Mouse (Mus musculus) fibroblast of lung, adult 2 months (primary cell): ENCODE data around the gene Fam173a.
"Not testable (repeated sequence)": the region's sequence is repeated elsewhere in the genome, so short reads cannot be mapped to it uniquely, and the experiment has no call there.

Source experiments
- DNase-seq: peaks from one replicate; pipeline ENCODE4 v3.0.0-alpha.2; 2011; ENCODE audit warnings: low read depth

Fam173a gene

GRCm38 (mm10) chr17:25757691-25758090 lies 35.0 kb downstream of the Fam173a start:
- peak; percentile 23 for DNase-seq

DNA sequence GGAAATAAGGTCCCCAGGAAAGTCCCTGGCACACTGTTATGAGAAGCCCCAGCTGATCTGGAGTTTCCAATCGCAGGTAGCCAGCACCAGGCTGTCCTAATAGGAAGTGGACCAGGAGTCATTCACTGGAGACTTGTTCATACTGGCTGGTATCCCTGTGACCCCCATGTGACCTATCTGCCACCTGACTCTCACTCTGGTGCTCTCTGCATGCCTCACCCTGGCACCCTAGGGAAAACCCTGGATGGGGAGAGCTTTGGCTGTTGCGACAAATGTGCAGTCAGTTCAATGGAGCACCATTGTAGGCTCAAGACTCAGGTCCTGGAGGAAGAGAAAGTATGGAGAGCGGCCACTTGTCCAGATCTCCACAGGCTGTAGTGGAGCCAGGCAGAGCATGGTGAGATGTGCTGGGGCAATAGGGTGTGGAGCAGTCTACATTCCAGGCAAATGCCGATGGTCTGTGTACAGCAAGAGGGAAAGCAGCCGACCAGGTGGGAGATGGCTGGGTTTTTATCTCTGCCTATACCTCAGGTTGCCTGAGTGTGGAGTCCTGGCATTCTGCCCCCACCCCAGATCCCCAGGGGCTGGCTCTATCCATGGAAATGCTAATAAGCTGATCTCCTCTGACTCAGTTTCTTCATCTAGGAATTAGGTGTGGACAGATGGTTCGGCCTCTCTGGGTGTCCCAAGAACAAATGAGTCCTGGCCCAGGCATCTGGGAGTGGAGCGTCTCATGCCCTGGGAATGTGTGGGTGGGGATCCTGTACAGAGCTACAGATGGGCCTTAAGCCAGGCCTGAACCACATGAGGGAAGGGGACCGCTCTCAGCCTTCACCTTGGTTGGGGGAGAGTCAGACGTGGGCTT lies 36.1 kb downstream of the Fam173a start:
- DNase-seq: no peak

DNA sequence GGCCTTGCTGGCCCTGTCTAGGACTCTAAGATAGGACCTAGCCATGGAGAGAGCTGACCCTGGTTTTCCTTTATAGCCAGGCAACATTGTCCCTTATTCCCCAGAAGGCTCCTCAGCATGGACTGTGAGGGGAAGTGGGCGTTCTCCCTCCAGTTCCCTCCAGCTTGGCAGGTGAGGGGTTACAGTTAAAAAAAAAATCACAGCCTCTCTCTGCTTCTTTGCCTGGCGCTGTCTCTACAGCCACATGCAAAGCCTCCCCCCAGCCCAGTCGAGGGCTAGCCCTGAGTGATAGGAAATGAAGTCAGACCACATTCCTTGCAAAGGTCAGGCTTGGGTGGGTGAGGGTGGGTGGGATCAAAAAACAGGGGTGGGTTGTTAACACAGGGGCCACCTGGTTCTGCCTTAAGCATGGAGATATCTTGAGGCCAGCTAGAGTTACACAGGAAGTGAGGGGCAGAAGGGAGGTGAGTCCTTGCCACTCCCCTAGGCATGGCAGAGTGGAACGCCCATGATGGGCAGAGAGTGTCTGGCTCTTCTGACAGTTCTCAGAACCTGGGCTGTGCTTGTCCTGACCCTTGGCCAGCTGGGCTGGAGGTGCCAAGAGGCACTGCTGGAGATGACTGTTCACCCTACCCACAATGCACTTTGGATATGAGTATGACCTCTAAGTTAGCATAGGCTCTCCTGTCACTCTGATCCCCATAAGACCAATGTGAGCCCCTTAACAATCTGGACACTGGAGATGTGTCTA lies 36.9 kb downstream of the Fam173a start:
- DNase-seq: no peak

DNA sequence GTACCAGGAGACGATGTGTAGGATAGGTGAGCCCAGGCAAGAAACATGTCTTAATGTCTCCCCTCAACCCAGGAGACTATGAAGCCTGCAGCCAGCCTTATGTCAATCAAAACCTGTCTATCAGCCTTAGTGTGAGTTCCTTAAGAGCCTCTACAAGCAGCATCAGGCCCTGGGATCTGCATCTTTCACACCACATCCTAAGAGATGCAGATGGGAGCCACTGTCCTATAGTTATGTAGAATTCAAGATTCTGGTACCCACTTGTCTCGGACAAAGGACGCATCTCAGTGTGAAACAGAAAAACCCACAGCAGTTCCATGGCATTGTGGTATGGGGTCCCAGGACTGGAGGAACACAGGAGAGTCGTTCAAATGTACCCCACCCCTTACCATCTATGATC lies 37.6 kb downstream of the Fam173a start:
- DNase-seq: no peak

GRCm38 (mm10) chr17:25754241-25754640 lies 38.5 kb downstream of the Fam173a start, which contains the start of gene Msln:
Msln (minus strand) TSS chr17:25754378.
- no peak for DNase-seq

- DNase-seq: no peak
Observed at GRCm38 (mm10) chr17:25751446-25751845, 41.3 kb downstream of the Fam173a start.

DNA sequence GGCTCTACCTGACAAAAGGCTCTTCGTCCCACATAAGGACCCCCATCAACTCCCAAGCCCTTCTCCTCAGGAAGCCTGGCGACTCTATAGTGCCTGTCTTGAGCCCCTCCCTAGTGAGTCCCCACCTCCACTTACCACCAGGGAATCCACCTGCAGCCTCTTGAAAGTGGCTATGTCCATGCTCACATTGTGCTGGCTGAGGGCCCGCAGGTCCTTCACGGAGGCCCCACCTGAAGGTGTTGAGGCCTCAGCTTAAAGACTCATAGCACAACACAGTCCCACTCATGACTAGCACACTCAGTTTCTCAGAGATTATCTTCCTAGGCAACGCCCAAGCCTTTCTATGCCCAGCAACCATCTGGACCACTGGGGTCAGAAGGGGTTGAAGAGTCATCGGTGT lies 43.4 kb downstream of the Fam173a start:
- no peak for DNase-seq

DNA sequence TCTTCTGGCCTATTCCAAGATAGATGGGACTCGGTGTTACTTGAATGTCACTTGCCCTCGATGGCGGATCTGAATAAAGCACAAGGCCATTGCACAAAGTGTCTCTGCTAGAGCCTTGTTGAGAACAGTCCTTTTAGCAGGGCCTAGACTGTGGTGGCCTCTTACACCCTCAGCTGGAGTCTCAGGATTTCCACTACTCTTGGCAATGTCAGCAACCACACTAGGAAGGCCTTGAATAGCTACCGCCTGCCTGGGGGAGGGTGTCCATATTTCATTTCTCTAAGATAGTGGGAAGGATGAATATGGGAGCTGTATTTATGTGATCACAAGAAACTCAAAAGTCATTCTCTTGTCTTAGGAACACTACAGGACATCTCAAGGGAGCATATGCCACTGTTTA lies 44.5 kb downstream of the Fam173a start:
- no peak for DNase-seq

DNA sequence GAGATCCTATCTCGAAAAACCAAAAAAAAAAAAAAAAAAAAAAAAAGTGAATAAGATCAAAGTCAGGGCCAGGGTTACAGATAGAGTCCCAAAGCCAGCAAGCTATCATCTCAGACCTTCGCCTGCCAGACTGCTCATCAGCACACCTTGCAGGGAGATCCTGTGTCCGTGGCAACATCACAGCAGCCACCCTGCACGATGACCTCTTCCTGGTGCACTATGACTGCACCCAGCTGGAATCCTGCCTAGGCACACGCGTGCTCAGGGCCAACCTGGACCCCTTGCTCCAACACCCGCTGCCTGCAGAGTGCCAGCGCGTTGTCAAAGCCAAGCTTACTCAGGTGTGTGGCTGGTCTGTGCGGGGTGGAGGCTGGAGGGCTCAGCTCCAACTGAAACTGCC lies 48.4 kb downstream of the Fam173a start:
- no peak for DNase-seq

DNA sequence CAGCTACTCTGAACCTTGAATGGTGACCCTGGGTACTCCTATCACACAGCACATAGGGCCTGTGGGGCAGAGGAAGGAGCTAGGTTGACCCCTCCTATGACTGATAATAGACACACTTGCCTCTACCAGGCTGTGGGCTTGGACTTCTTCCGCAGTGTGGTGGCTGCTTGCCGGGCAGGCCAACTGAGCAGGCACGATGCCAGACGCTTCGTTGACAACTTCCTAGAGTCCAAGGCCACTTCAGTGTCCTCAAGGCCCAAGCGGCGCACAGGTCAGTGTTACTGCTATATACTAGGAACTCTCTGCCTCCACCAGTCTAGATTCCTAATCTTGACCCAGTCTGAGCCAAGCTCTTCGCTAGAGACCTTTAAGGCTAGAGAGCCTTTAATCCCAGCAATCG lies 48.9 kb downstream of the Fam173a start:
- DNase-seq: no peak

DNA sequence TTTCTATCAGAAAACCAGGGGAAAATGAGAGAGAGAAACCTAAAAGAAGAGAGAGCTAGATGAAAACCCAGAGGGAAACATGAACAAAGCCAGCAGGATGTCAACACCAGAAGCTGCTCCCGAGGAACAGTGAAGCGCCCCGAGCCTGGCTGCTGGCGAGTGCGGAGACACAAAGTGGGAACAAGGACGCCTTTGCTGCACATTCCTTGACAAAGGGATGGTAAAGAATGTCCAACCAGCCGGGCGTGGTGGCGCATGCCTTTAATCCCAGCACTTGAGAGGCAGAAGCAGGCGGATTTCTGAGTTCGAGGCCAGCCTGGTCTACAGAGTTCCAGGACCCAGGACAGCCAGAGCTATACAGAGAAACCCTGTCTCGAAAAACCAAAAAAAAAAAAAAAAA lies 51.2 kb downstream of the Fam173a start:
- not testable (repeated sequence) for DNase-seq
